Mouse (Mus musculus): ENCODE results near the gene Taldo1. TPM values are rescaled to one million over a fixed set of nuclear protein-coding genes. Genes with fewer than 3 reads are reported as not detected.

The Taldo1 gene
- 100 to 1,000 TPM; 111 to 114 TPM for total RNA-seq (2021)
- long read RNA-seq, experiment 1, transcript Taldo1-201 (8 exons, 1,229 nt) = major isoform, 86 of 88 reads
- long read RNA-seq, experiment 1, partial matches to known transcripts = 2 of 88 reads
- long read RNA-seq, experiment 1, other reads (novel, unspliced or antisense) = 0 of 88 reads
- long read RNA-seq, experiment 2, transcript Taldo1-201 (8 exons, 1,229 nt) = major isoform, 139 of 146 reads
- long read RNA-seq, experiment 2, partial matches to known transcripts = 4 of 146 reads
- long read RNA-seq, experiment 2, other reads (novel, unspliced or antisense) = 3 of 146 reads

GRCm38 (mm10) chr7:141391625-141392551 is at the start of gene Taldo1:
TSS of gene Taldo1 (plus strand) at chr7:141392199.
- peak within 1 kb of the TSS; percentile 94 for H3K27ac ChIP-seq
- DNase-seq (ENCODE audit: low spot score in 2 of 2) = peak; percentile 94
- TF ChIP-seq CTCF (conservative IDR thresholded peaks at IDR 0.05) = no peak
- H3K4me3 ChIP-seq = peak within 1 kb of the TSS; percentile 80

GRCm38 (mm10) chr7:141343230-141343629 is 48.8 kb upstream of the Taldo1 start:
- no peak for TF ChIP-seq CTCF (conservative IDR thresholded peaks at IDR 0.05)
- no peak for DNase-seq (ENCODE audit: low spot score in 2 of 2)
- Histone ChIP-seq H3K4me3 (no peak overlapping the region), H3K27ac (no peak overlapping the region)

- DNase-seq (ENCODE audit: low spot score in 2 of 2) = no peak
- no peak for TF ChIP-seq CTCF (conservative IDR thresholded peaks at IDR 0.05)
- Histone ChIP-seq H3K4me3 (no peak overlapping the region), H3K27ac (no peak overlapping the region)
These were observed 48.3 kb upstream of the Taldo1 start for GRCm38 (mm10) chr7:141343696-141344095.

- TF ChIP-seq CTCF (conservative IDR thresholded peaks at IDR 0.05) = no peak
- DNase-seq (ENCODE audit: low spot score in 2 of 2) = no peak
- H3K27ac ChIP-seq = no peak overlapping the region
- no peak overlapping the region for H3K4me3 ChIP-seq
These were observed 47.2 kb upstream of the Taldo1 start for GRCm38 (mm10) chr7:141344787-141345186.

- no peak for DNase-seq (ENCODE audit: low spot score in 2 of 2)
- H3K27ac ChIP-seq = no peak overlapping the region
- no peak overlapping the region for H3K4me3 ChIP-seq
- no peak for TF ChIP-seq CTCF (conservative IDR thresholded peaks at IDR 0.05)
These were observed 40.9 kb upstream of the Taldo1 start for GRCm38 (mm10) chr7:141351061-141351460.

- Histone ChIP-seq H3K27ac (no peak overlapping the region; the same call in 1 of the 2 replicates), H3K4me3 (no peak overlapping the region)
- TF ChIP-seq CTCF (conservative IDR thresholded peaks at IDR 0.05) = no peak
- no peak for DNase-seq (ENCODE audit: low spot score in 2 of 2)
These were observed 36.9 kb upstream of the Taldo1 start for GRCm38 (mm10) chr7:141355051-141355450.

GRCm38 (mm10) chr7:141355626-141356326 is 36.2 kb upstream of the Taldo1 start:
- Histone ChIP-seq H3K27ac (no peak overlapping the region; the same call in 1 of the 2 replicates), H3K4me3 (no peak overlapping the region)
- peak; percentile 76 for TF ChIP-seq CTCF (conservative IDR thresholded peaks at IDR 0.05)
- DNase-seq (ENCODE audit: low spot score in 2 of 2) = peak; percentile 20 to 37

GRCm38 (mm10) chr7:141356971-141357370 is 35.0 kb upstream of the Taldo1 start:
- TF ChIP-seq CTCF (conservative IDR thresholded peaks at IDR 0.05) = no peak
- no peak overlapping the region for H3K4me3 ChIP-seq
- peak; percentile 33 to 37 for DNase-seq (ENCODE audit: low spot score in 2 of 2)
- H3K27ac ChIP-seq = no peak overlapping the region

- no peak for TF ChIP-seq CTCF (conservative IDR thresholded peaks at IDR 0.05)
- DNase-seq (ENCODE audit: low spot score in 2 of 2) = no peak
- no peak overlapping the region for H3K4me3 ChIP-seq
- H3K27ac ChIP-seq = no peak overlapping the region
These were observed 30.5 kb upstream of the Taldo1 start for GRCm38 (mm10) chr7:141361510-141361909.

- TF ChIP-seq CTCF (conservative IDR thresholded peaks at IDR 0.05) = peak; percentile 90
- Histone ChIP-seq H3K27ac (peak overlapping the region; percentile 79), H3K4me3 (no peak overlapping the region)
- peak; percentile 72 to 83 for DNase-seq (ENCODE audit: low spot score in 2 of 2)
These were observed 28.8 kb upstream of the Taldo1 start for GRCm38 (mm10) chr7:141363106-141363751.

- DNase-seq (ENCODE audit: low spot score in 2 of 2) = no peak
- TF ChIP-seq CTCF (conservative IDR thresholded peaks at IDR 0.05) = no peak
- H3K27ac ChIP-seq = peak overlapping the region; percentile 79
- H3K4me3 ChIP-seq = 0 out of 2 replicates have a peak overlapping the region, but pooled peaks have one; percentile 2
These were observed 28.3 kb upstream of the Taldo1 start for GRCm38 (mm10) chr7:141363752-141364125.

- no peak for TF ChIP-seq CTCF (conservative IDR thresholded peaks at IDR 0.05)
- peak overlapping the region; percentile 79 for H3K27ac ChIP-seq
- peak overlapping the region; percentile 10 for H3K4me3 ChIP-seq
- DNase-seq (ENCODE audit: low spot score in 2 of 2) = no peak
These were observed 27.5 kb upstream of the Taldo1 start for GRCm38 (mm10) chr7:141364349-141365048.
